Mouse (Mus musculus) limb, embryonic 14.5 days (tissue): Measurements from ENCODE around the gene Slc12a5. TPM values are rescaled to one million over a fixed set of nuclear protein-coding genes. Genes with fewer than 3 reads are reported as not detected.

ENCODE experiments used
- ATAC-seq: fragments of 200-750 bp; cut with Nextera tagmentation; 2 replicates; pipeline ENCODE4 v1.8.0; 2017; ENCODE audit warnings: low read depth, moderate number of reproducible peaks, moderate TSS enrichment; ENCODE audit not compliant: low FRiP score
- DNase-seq: peaks from one replicate; pipeline ENCODE4 v3.0.0-alpha.2; 2015; ENCODE audit warnings: low spot score
- H3K27ac ChIP-seq: fragments of 300-500 bp; sonication (generic); replicated peaks from 2 replicates; pipeline ENCODE4 v1.5.1; 2014; ENCODE audit warnings: low read depth, mild to moderate bottlenecking, low read length, moderate library complexity, mixed read lengths
- H3K27me3 ChIP-seq: fragments of 300-500 bp; sonication (generic); 2 replicates; pipeline ENCODE4 v1.6.1; 2014; ENCODE audit warnings: low read length, mixed read lengths; ENCODE audit not compliant: control insufficient read depth, insufficient read depth
- H3K36me3 ChIP-seq: fragments of 300-500 bp; sonication (generic); 2 replicates; pipeline ENCODE4 v1.6.1; 2014; ENCODE audit warnings: mild to moderate bottlenecking, low read length, moderate library complexity, mixed read lengths; ENCODE audit not compliant: control insufficient read depth, insufficient read depth
- H3K4me1 ChIP-seq: fragments of 300-500 bp; sonication (generic); 2 replicates; pipeline ENCODE4 v1.6.1; 2014; ENCODE audit warnings: antibody characterized with exemption, low read length, mixed read lengths; ENCODE audit not compliant: control insufficient read depth, insufficient read depth
- H3K4me2 ChIP-seq: fragments of 300-500 bp; sonication (generic); replicated peaks from 2 replicates; pipeline ENCODE4 v1.6.1; 2014; ENCODE audit warnings: low read depth, mild to moderate bottlenecking, low read length, moderate library complexity; ENCODE audit not compliant: severe bottlenecking
- H3K4me3 ChIP-seq: fragments of 300-500 bp; sonication (generic); replicated peaks from 2 replicates; pipeline ENCODE4 v1.5.1; 2014; ENCODE audit warnings: low read length
- H3K9ac ChIP-seq: fragments of 300-500 bp; sonication (generic); 2 replicates; pipeline ENCODE4 v1.6.1; 2014; ENCODE audit warnings: mild to moderate bottlenecking, low read depth, low read length, moderate library complexity; ENCODE audit not compliant: severe bottlenecking
- H3K9me3 ChIP-seq: fragments of 300-500 bp; sonication (generic); 2 replicates; pipeline ENCODE4 v1.6.1; 2016; ENCODE audit warnings: low read length; ENCODE audit not compliant: control insufficient read depth
- POLR2A ChIP-seq: fragments of 200-500 bp; IDR thresholded peaks from 2 replicates; pipeline ENCODE4 v1.8.0; 2012; ENCODE audit warnings: inconsistent platforms, mild to moderate bottlenecking, moderate library complexity, borderline replicate concordance; ENCODE audit not compliant: insufficient read depth, insufficient read length; ENCODE audit errors: extremely low read depth
- WGBS: fragments of 180-500 bp; shearing (Covaris S2); extraction: QIAGEN DNeasy Blood & Tissue Kit; methylation state at CpG from one replicate; pipeline ENCODE4 v1.1.7; 2014; 5-methylcytosine and 5-hydroxymethylcytosine counted together
- polyA plus RNA-seq, 2 experiments: library from polyadenylated mRNA; depleted of rRNA in 1 of 2; stranded (reverse) in 1 of 2; unstranded in 1 of 2; fragments of >200 nt; fragmentation: Nextera tagmentation in 1 of 2; extraction: Ambion mirVana in 1 of 2; gene quantifications; 2 replicates each; pipeline versions ENCODE4 v1.2.1 to v1.2.3; 2012 to 2014

Slc12a5 gene
- polyA plus RNA-seq, 2 experiments, result 0.72 to 6.9 TPM

DNA sequence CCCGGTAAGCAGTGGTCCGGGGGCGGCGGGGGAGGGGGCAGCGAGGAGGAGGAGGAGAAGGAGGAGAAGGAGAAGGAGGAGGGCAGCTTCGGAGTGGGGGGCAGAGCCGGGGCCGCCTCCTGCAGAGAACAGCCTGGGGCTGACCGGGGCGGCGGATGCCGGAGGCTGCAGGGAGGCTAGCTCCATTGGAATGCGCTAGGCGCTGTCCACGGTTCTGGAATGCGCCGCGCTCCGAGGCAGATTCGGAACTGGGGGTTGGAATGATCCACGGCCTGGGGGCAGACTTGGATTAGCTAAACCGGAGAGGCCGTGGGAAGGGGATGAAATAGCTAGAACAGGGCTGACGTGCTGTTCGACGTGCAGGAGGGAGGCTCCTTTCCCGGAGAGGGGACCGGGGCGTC is 7.8 kb downstream of the Slc12a5 start:
- DNase-seq (peak; percentile 81), ATAC-seq (peak; percentile 86)
- peaks cover 61% of the 10 kb centered on the region for H3K27me3 ChIP-seq
- peaks cover 12% of the 10 kb centered on the region; the same call in 1 of the 2 replicates for H3K4me1 ChIP-seq
- H3K36me3 ChIP-seq, result no peaks in the 10 kb centered on the region
- H3K9me3 ChIP-seq, result no peaks in the 10 kb centered on the region
- H3K4me2 ChIP-seq, result peak overlapping the region; percentile 49
- no peak overlapping the region for H3K9ac ChIP-seq
- WGBS, result 2% methylated on average over 25 of the region's 29 CpGs
- no peak for TF ChIP-seq POLR2A
- peak overlapping the region; percentile 26 for H3K4me3 ChIP-seq
- H3K27ac ChIP-seq, result no peak overlapping the region

DNA sequence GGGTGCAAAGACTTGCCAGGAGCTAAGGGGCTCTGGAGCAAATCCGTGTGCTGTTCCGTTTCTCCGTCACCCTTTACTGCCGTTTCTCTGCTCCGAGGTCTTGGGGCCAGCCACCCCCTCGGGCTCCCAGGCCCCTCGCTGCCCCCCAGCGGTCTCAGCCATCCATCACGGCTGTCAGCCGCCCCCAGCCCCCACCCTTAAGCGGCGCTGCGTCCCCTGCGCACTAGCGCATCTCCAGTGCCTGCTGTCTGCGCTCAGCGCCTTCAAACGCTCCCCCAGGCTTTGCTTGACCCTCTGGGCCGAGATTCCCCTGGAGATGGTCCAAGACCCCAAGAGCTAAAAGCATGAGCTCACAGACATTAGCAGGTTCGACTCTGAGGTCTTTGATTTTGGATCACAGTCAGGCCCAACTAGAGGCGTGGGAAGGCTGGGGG is 8.8 kb downstream of the Slc12a5 start:
- Histone ChIP-seq H3K4me2 (no peak overlapping the region), H3K36me3 (no peaks in the 10 kb centered on the region), H3K4me3 (no peak overlapping the region), H3K9me3 (no peaks in the 10 kb centered on the region), H3K27ac (no peak overlapping the region), H3K4me1 (peaks cover 12% of the 10 kb centered on the region; the same call in 1 of the 2 replicates), H3K9ac (no peak overlapping the region), H3K27me3 (peaks cover 61% of the 10 kb centered on the region)
- no peak for ATAC-seq
- DNase-seq, result no peak
- under 1% methylated on average over 21 of the region's 21 CpGs for WGBS
- no peak for TF ChIP-seq POLR2A

DNA sequence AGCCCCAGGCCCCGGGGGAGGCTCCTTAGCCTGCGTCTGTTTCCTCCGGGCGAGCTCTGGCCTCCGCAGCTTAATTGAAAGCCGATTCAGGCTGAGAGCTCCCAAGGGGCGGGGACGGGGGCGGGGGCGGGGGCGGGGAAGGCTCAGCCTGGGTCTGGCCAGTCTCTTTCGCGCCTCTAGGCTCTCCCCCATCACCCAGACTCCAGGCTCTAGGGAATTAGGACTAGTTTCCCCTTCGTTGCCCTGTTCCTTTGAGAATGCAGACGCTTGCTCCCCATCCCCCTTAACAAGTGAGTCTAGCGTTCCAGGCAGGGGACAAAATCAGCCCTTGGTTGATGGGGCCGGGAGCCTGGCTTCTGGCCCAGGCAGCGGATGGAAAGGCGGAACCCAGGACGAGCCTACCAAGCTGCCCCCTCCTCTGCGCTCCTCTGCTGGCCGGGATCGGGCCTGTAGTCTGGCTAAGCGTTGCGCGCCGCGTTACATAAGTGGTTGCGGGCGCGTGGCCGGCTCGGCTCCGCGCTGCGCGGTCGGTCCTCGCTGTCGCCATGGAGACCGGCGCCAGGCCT is 10.1 kb downstream of the Slc12a5 start:
- no peak overlapping the region for H3K9ac ChIP-seq
- H3K4me2 ChIP-seq, result 0 out of 2 replicates have a peak overlapping the region, but pooled peaks have one; percentile 22
- H3K36me3 ChIP-seq, result no peaks in the 10 kb centered on the region
- peaks cover 12% of the 10 kb centered on the region; the same call in 1 of the 2 replicates for H3K4me1 ChIP-seq
- H3K9me3 ChIP-seq, result no peaks in the 10 kb centered on the region
- WGBS, result under 1% methylated on average over 42 of the region's 42 CpGs
- H3K27ac ChIP-seq, result no peak overlapping the region
- ATAC-seq (no peak), DNase-seq (no peak)
- 0 out of 2 replicates have a peak overlapping the region, but pooled peaks have one; percentile 5 for H3K4me3 ChIP-seq
- TF ChIP-seq POLR2A, result no peak
- peaks cover 61% of the 10 kb centered on the region for H3K27me3 ChIP-seq

DNA sequence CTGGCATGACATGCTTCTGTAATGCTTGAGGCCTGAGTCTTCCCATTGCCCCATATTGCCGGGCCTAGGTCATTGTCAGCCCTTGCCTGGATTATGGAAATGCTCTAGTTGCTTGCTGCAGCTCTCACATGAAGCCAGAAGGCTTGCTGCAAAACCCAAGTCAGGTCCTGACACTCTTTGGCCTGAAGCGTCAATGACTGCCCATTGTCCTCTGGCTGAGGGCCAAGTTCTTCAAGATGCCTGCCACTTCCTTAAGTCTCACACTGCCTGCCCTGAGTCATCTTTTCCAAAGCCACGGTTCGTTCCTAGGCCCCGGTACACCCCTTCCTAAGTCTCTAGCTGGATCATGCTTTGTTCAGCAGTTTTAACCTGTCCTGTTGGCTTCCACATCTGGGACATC is 12.0 kb downstream of the Slc12a5 start:
- Histone ChIP-seq H3K36me3 (no peaks in the 10 kb centered on the region), H3K27me3 (peaks cover 45% of the 10 kb centered on the region), H3K4me2 (no peak overlapping the region), H3K9me3 (no peaks in the 10 kb centered on the region), H3K9ac (no peak overlapping the region), H3K4me3 (no peak overlapping the region), H3K4me1 (peaks cover 10% of the 10 kb centered on the region; the same call in 1 of the 2 replicates), H3K27ac (no peak overlapping the region)
- WGBS, result 56% methylated on average over 5 of the region's 5 CpGs
- no peak for ATAC-seq
- no peak for TF ChIP-seq POLR2A
- DNase-seq, result no peak

DNA sequence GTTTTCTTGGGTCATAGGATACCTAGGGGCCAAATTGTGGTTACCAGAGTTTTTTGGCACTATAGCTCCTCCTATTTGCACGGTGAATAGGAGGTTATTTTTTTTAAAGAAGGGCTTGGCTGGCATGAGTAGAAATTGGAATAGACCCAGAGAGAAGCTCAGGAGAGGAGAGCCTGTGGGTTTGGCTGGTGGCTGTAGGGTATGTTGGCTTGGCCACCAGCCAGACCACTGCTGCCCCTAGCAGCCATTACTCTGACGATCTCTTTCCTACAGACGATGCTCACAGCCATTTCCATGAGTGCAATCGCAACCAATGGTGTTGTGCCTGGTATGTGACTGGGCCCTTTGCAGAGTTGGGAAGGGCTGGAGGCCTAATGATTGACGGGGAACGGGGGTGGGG is 15.0 kb downstream of the Slc12a5 start:
- Histone ChIP-seq H3K4me3 (no peak overlapping the region), H3K27me3 (peaks cover 16% of the 10 kb centered on the region), H3K4me2 (no peak overlapping the region), H3K9ac (no peak overlapping the region), H3K4me1 (peaks cover 5% of the 10 kb centered on the region; the same call in 1 of the 2 replicates), H3K36me3 (no peaks in the 10 kb centered on the region), H3K27ac (no peak overlapping the region), H3K9me3 (no peaks in the 10 kb centered on the region)
- TF ChIP-seq POLR2A, result no peak
- ATAC-seq (no peak), DNase-seq (no peak)
- 79% methylated on average over 6 of the region's 6 CpGs for WGBS
